Mouse (Mus musculus) liver, embryonic 14.5 days (tissue): ENCODE data around the gene Hmgcl. TPM values are rescaled to one million over a fixed set of nuclear protein-coding genes. Genes with fewer than 3 reads are reported as not detected.

ENCODE experiments used
- ATAC-seq: fragments of 200-750 bp; cut with Nextera tagmentation; 2 replicates; pipeline ENCODE4 v1.8.0; 2017; ENCODE audit warnings: moderate number of reproducible peaks, mild to moderate bottlenecking, moderate library complexity; ENCODE audit not compliant: insufficient read depth
- DNase-seq, 3 experiments: peaks; one replicate each; pipeline ENCODE4 v3.0.0-alpha.2; 2012 to 2013; ENCODE audit warnings: low read depth in 3 of 3, low spot score in 3 of 3
- H3K27ac ChIP-seq: fragments of 300-500 bp; sonication (generic); 2 replicates; pipeline ENCODE4 v1.5.1; 2014; ENCODE audit warnings: moderate library complexity, mild to moderate bottlenecking, control low read depth, inconsistent platforms
- H3K27me3 ChIP-seq: fragments of 300-500 bp; sonication (generic); 2 replicates; pipeline ENCODE4 v1.6.1; 2014; ENCODE audit warnings: mild to moderate bottlenecking, low read length, moderate library complexity; ENCODE audit not compliant: control insufficient read depth, insufficient read depth
- H3K36me3 ChIP-seq: fragments of 300-500 bp; sonication (generic); replicated peaks from 2 replicates; pipeline ENCODE4 v1.6.1; 2014; ENCODE audit warnings: low read depth; ENCODE audit not compliant: control insufficient read depth, insufficient read depth
- H3K4me1 ChIP-seq, 2 experiments: fragments of 200-500 bp in 1 of 2; fragments of 300-500 bp in 1 of 2; sonication (generic) in 1 of 2; replicated peaks; 2 replicates each; pipeline ENCODE4 v1.6.1; 2012 to 2014; ENCODE audit warnings: antibody characterized with exemption in 1 of 2, inconsistent platforms in 1 of 2, low read length in 1 of 2; ENCODE audit not compliant: control insufficient read depth in 2 of 2, insufficient read depth in 2 of 2
- H3K4me2 ChIP-seq: fragments of 300-500 bp; sonication (generic); 2 replicates; pipeline ENCODE4 v1.6.1; 2014; ENCODE audit warnings: low read depth, mild to moderate bottlenecking, control low read depth, moderate library complexity
- H3K4me3 ChIP-seq, 2 experiments: fragments of 200-500 bp in 1 of 2; fragments of 300-500 bp in 1 of 2; sonication (generic) in 1 of 2; 2 replicates each; pipeline ENCODE4 v1.5.1; 2012 to 2014; ENCODE audit warnings: low read depth in 2 of 2, low read length in 2 of 2, mild to moderate bottlenecking in 2 of 2, control low read depth in 1 of 2, inconsistent platforms in 1 of 2, moderate library complexity in 1 of 2; ENCODE audit not compliant: insufficient read depth in 1 of 2
- H3K9ac ChIP-seq: fragments of 300-500 bp; sonication (generic); replicated peaks from 2 replicates; pipeline ENCODE4 v1.6.1; 2014; ENCODE audit warnings: mild to moderate bottlenecking, control low read depth, moderate library complexity
- H3K9me3 ChIP-seq: fragments of 300-500 bp; sonication (generic); 2 replicates; pipeline ENCODE4 v1.6.1; 2016; ENCODE audit warnings: low read length, mixed read lengths; ENCODE audit not compliant: control insufficient read depth
- CTCF ChIP-seq: IDR thresholded peaks from 2 replicates; pipeline ENCODE4 v1.5.1; 2016; ENCODE audit warnings: antibody characterized with exemption, low read depth, control low read depth
- EP300 ChIP-seq: IDR thresholded peaks from 2 replicates; pipeline ENCODE4 v1.6.1; 2016; ENCODE audit warnings: antibody characterized with exemption, low read depth
- WGBS: fragments of 180-500 bp; shearing (Covaris S2); extraction: QIAGEN DNeasy Blood & Tissue Kit; methylation state at CpG from one replicate; pipeline ENCODE4 v1.1.7; 2014; ENCODE audit not compliant: insufficient replicate concordance; 5-methylcytosine and 5-hydroxymethylcytosine counted together
- polyA plus RNA-seq, 2 experiments: library from polyadenylated mRNA; depleted of rRNA in 1 of 2; stranded (reverse) in 1 of 2; unstranded in 1 of 2; fragments of >200 nt; fragmentation: Nextera tagmentation in 1 of 2; extraction: Ambion mirVana in 1 of 2; gene quantifications; 2 replicates each; pipeline versions ENCODE4 v1.2.1 to v1.2.3; 2012 to 2014

Hmgcl gene
- polyA plus RNA-seq, 2 experiments, result 43.4 to 71.9 TPM

- no peak overlapping the region for H3K27ac ChIP-seq
- no peak overlapping the region for H3K9ac ChIP-seq
- TF ChIP-seq CTCF (no peak), EP300 (no peak)
- ATAC-seq (no peak), DNase-seq (no peak)
- peaks cover 6 to 9% of the 10 kb centered on the region in 2 experiments for H3K4me1 ChIP-seq
- 0 out of 2 replicates have a peak, but pooled peaks cover 2% of the 10 kb centered on the region for H3K9me3 ChIP-seq
- 83% methylated on average over 10 of the region's 10 CpGs for WGBS
- H3K4me3 ChIP-seq, result no peak overlapping the region
- H3K36me3 ChIP-seq, result peaks cover 16% of the 10 kb centered on the region
- H3K27me3 ChIP-seq, result no peaks in the 10 kb centered on the region
- H3K4me2 ChIP-seq, result no peak overlapping the region
Observed at GRCm38 (mm10) chr4:135949475-135949874, 3.2 kb downstream of the Hmgcl start.

GRCm38 (mm10) chr4:135949911-135950310 lies 3.7 kb downstream of the Hmgcl start:
- ATAC-seq (no peak), DNase-seq (no peak)
- no peak for TF ChIP-seq EP300
- no peak for TF ChIP-seq CTCF
- Histone ChIP-seq H3K4me2 (no peak overlapping the region), H3K4me3 (no peak overlapping the region), H3K27ac (no peak overlapping the region), H3K4me1 (peaks cover 6 to 9% of the 10 kb centered on the region in 2 experiments), H3K9ac (no peak overlapping the region), H3K36me3 (peaks cover 20% of the 10 kb centered on the region), H3K9me3 (0 out of 2 replicates have a peak, but pooled peaks cover 2% of the 10 kb centered on the region), H3K27me3 (no peaks in the 10 kb centered on the region)
- 70% methylated on average over 6 of the region's 6 CpGs for WGBS

- no peaks in the 10 kb centered on the region for H3K27me3 ChIP-seq
- H3K9me3 ChIP-seq, result 0 out of 2 replicates have a peak, but pooled peaks cover 2% of the 10 kb centered on the region
- H3K4me2 ChIP-seq, result no peak overlapping the region
- no peak for TF ChIP-seq CTCF
- TF ChIP-seq EP300, result no peak
- no peak overlapping the region for H3K9ac ChIP-seq
- H3K4me3 ChIP-seq, result no peak overlapping the region
- no peak for DNase-seq
- no peak overlapping the region for H3K27ac ChIP-seq
- peaks cover 6 to 9% of the 10 kb centered on the region in 2 experiments for H3K4me1 ChIP-seq
- ATAC-seq, result no peak
- WGBS, result 73% methylated on average over 6 of the region's 6 CpGs
- peaks cover 22% of the 10 kb centered on the region for H3K36me3 ChIP-seq
Observed at GRCm38 (mm10) chr4:135950365-135950764, 4.1 kb downstream of the Hmgcl start.

- peaks cover 27% of the 10 kb centered on the region for H3K36me3 ChIP-seq
- ATAC-seq (no peak), DNase-seq (no peak)
- 85% methylated on average over 3 of the region's 3 CpGs for WGBS
- H3K27ac ChIP-seq, result no peak overlapping the region
- no peak overlapping the region for H3K9ac ChIP-seq
- TF ChIP-seq CTCF (peak; percentile 56), EP300 (no peak)
- H3K4me1 ChIP-seq, result peaks cover 3% of the 10 kb centered on the region in 2 experiments; a peak in 2 of 4 replicates
- no peaks in the 10 kb centered on the region for H3K27me3 ChIP-seq
- no peak overlapping the region for H3K4me2 ChIP-seq
- H3K9me3 ChIP-seq, result 0 out of 2 replicates have a peak, but pooled peaks cover 2% of the 10 kb centered on the region
- H3K4me3 ChIP-seq, result no peak overlapping the region
Observed at GRCm38 (mm10) chr4:135951505-135951904, 5.3 kb downstream of the Hmgcl start.

GRCm38 (mm10) chr4:135953179-135953578 lies 6.9 kb downstream of the Hmgcl start:
- Histone ChIP-seq H3K9ac (no peak overlapping the region), H3K27ac (no peak overlapping the region), H3K36me3 (peaks cover 27% of the 10 kb centered on the region), H3K9me3 (0 out of 2 replicates have a peak, but pooled peaks cover 2% of the 10 kb centered on the region), H3K27me3 (no peaks in the 10 kb centered on the region), H3K4me3 (no peak overlapping the region), H3K4me1 (no peaks in the 10 kb centered on the region; a peak in 2 of 4 replicates), H3K4me2 (no peak overlapping the region)
- ATAC-seq (no peak), DNase-seq (no peak)
- no peak for TF ChIP-seq EP300
- TF ChIP-seq CTCF, result no peak
- WGBS, result 70% methylated on average over 3 of the region's 3 CpGs
